In genomic region chr14:76628182-76628892, GRCm38 (mm10) we compare ENCODE assay signal across 13 mouse cellular contexts.
DNase-seq lines count a peak whose midpoint lies in the region; ATAC-seq lines count a peak whose summit lies in the region.
"Had no signal": no experiment of that assay in that cellular context is flagged by ENCODE, and none has a peak within 500 bp of the region (broad histone marks: within the 10 kb centered on the region; RNA-seq: fewer than 3 reads in every experiment).

No protein-coding gene starts in this region.

- H3K4me2 ChIP-seq in hindbrain, embryonic 13.5 days, result no peak overlapping the region
- H3K4me2 ChIP-seq in hindbrain, embryonic 12.5 days (replicated peaks), result no peak overlapping the region
- H3K4me2 ChIP-seq: embryonic facial prominence, embryonic 13.5 days; limb, embryonic 15.5 days had no signal

- no peak overlapping the region for H3K4me3 ChIP-seq in hindbrain, embryonic 13.5 days
- H3K4me3 ChIP-seq in hindbrain, embryonic 12.5 days, result no peak overlapping the region
- no peak overlapping the region for H3K4me3 ChIP-seq in heart, embryonic 10.5 days
- H3K4me3 ChIP-seq: embryonic facial prominence, embryonic 13.5 days; limb, embryonic 15.5 days had no signal

- H3K9ac ChIP-seq in hindbrain, embryonic 13.5 days, result no peak overlapping the region
- H3K9ac ChIP-seq in hindbrain, embryonic 12.5 days, result no peak overlapping the region
- H3K9ac ChIP-seq: embryonic facial prominence, embryonic 13.5 days; limb, embryonic 15.5 days had no signal

- WGBS in hindbrain, embryonic 13.5 days, result 73% methylated on average over 10 of the region's 10 CpGs
- WGBS in hindbrain, embryonic 12.5 days, result 77% methylated on average over 10 of the region's 10 CpGs
- WGBS in heart, embryonic 10.5 days, result 64% methylated on average over 10 of the region's 10 CpGs

- no peaks in the 10 kb centered on the region for H3K27me3 ChIP-seq in hindbrain, embryonic 13.5 days
- H3K27me3 ChIP-seq in hindbrain, embryonic 12.5 days, result no peaks in the 10 kb centered on the region
- no peaks in the 10 kb centered on the region for H3K27me3 ChIP-seq in heart, embryonic 10.5 days (ENCODE audit: insufficient read depth, poor library complexity, severe bottlenecking)
- H3K27me3 ChIP-seq: embryonic facial prominence, embryonic 13.5 days; limb, embryonic 15.5 days; Patski had no signal

- ATAC-seq in hindbrain, embryonic 13.5 days (ENCODE audit: low FRiP score), result no peak
- ATAC-seq in hindbrain, embryonic 12.5 days (ENCODE audit: low FRiP score), result no peak
- ATAC-seq: Patski had no signal

- no peaks in the 10 kb centered on the region for H3K9me3 ChIP-seq in hindbrain, embryonic 13.5 days
- H3K9me3 ChIP-seq in hindbrain, embryonic 12.5 days (replicated peaks), result no peaks in the 10 kb centered on the region
- no peaks in the 10 kb centered on the region for H3K9me3 ChIP-seq in heart, embryonic 10.5 days
- H3K9me3 ChIP-seq: limb, embryonic 15.5 days had no signal

- peak overlapping the region; percentile 25; the same call in 1 of the 2 replicates for H3K27ac ChIP-seq in hindbrain, embryonic 13.5 days
- H3K27ac ChIP-seq in hindbrain, embryonic 12.5 days, result no peak overlapping the region; the same call in 1 of the 2 replicates
- H3K27ac ChIP-seq in heart, embryonic 10.5 days, result no peak overlapping the region
- H3K27ac ChIP-seq: embryonic facial prominence, embryonic 13.5 days; limb, embryonic 15.5 days; macrophage had no signal

- H3K36me3 ChIP-seq in hindbrain, embryonic 13.5 days, result no peaks in the 10 kb centered on the region
- H3K36me3 ChIP-seq in hindbrain, embryonic 12.5 days, result no peaks in the 10 kb centered on the region
- H3K36me3 ChIP-seq in heart, embryonic 10.5 days, result no peaks in the 10 kb centered on the region
- H3K36me3 ChIP-seq: embryonic facial prominence, embryonic 13.5 days; limb, embryonic 15.5 days had no signal

- DNase-seq in Muller cell, postnatal 12 days (ENCODE audit: inconsistent ontology term), result peak; percentile 57
- peak; percentile 73 for DNase-seq in cerebellum, adult 9-11 months
- peak; percentile 72 to 73 for DNase-seq in layer of hippocampus, postnatal 10 days (ENCODE audit: low spot score in 2 of 2)
- no peak for DNase-seq in heart, embryonic 10.5 days (ENCODE audit: low spot score)
- DNase-seq in thymus, postnatal 36 days, result no peak
- DNase-seq in heart, adult 8-10 months (ENCODE audit: low spot score), result no peak
- DNase-seq: retina, postnatal 1 day had no signal

- peaks cover 44% of the 10 kb centered on the region for H3K4me1 ChIP-seq in hindbrain, embryonic 13.5 days (replicated peaks)
- peaks cover 40% of the 10 kb centered on the region for H3K4me1 ChIP-seq in hindbrain, embryonic 12.5 days
- H3K4me1 ChIP-seq in heart, embryonic 10.5 days, result peaks cover 70% of the 10 kb centered on the region

Comparison
In these comparisons a context has a peak if more than half of its experiments do, and no peak if none do; other contexts are left out.
1. DNase-seq: peak in Muller cell, postnatal 12 days (single experiment), cerebellum, adult 9-11 months (single experiment) and layer of hippocampus, postnatal 10 days (2 of 2); none in heart, embryonic 10.5 days (single experiment), thymus, postnatal 36 days (0 of 2) and heart, adult 8-10 months (single experiment).